Mouse (Mus musculus) kidney, adult 2 months (tissue): ENCODE results near the gene Acsm1.

ENCODE experiments used
- CTCF ChIP-seq: fragments of 200-500 bp; conservative IDR thresholded peaks from 2 replicates; pipeline ENCODE4 v1.5.1; 2011; ENCODE audit warnings: low read depth, mild to moderate bottlenecking, control low read depth, low read length, moderate library complexity, mixed read lengths; ENCODE audit not compliant: insufficient read depth, insufficient read length
- POLR2A ChIP-seq: fragments of 200-500 bp; IDR thresholded peaks from one replicate; pipeline ENCODE4 v1.6.1; 2011; ENCODE audit warnings: low read depth, low read length, control low read depth

GRCm38 (mm10) chr7:119616531-119616930, 9.7 kb downstream of the Acsm1 start:
- TF ChIP-seq CTCF: no peak
- TF ChIP-seq POLR2A: no peak
